Comparison of ENCODE assay signal across 8 mouse cellular contexts in genomic region chr10:127676691-127677548, GRCm38 (mm10). TPM values are rescaled to one million over a fixed set of nuclear protein-coding genes. Genes with fewer than 3 reads are reported as not detected.
DNase-seq lines count a peak whose midpoint lies in the region; ATAC-seq and TF ChIP-seq lines count a peak whose summit lies in the region.

No protein-coding gene starts in this region.

- H3K9me3 ChIP-seq in hindbrain, embryonic 10.5 days, result no peaks in the 10 kb centered on the region
- no peaks in the 10 kb centered on the region for H3K9me3 ChIP-seq in lung, postnatal 0 days (ENCODE audit: low read length)

- H3K27ac ChIP-seq in hindbrain, embryonic 10.5 days, result peak overlapping the region; percentile 86
- peak overlapping the region; percentile 69 for H3K27ac ChIP-seq in lung, postnatal 0 days (ENCODE audit: low read length)

- peaks cover 19% of the 10 kb centered on the region for H3K4me1 ChIP-seq in hindbrain, embryonic 10.5 days (replicated peaks)
- peaks cover 5% of the 10 kb centered on the region; the same call in 1 of the 2 replicates for H3K4me1 ChIP-seq in lung, postnatal 0 days (ENCODE audit: insufficient read depth, low read depth, low read length)

- peak; percentile 46; the same call in 1 of the 2 replicates for TF ChIP-seq EP300 in lung, postnatal 0 days (IDR thresholded peaks at IDR 0.05)

- ATAC-seq in lung, postnatal 0 days, result peak; percentile 96

- no peak for TF ChIP-seq CTCF in lung, postnatal 0 days (IDR thresholded peaks at IDR 0.05)

- WGBS in hindbrain, embryonic 10.5 days, result under 1% methylated on average over 71 of the region's 71 CpGs
- 1% methylated on average over 54 of the region's 71 CpGs for WGBS in lung, postnatal 0 days

- peak overlapping the region; percentile 95 for H3K4me2 ChIP-seq in lung, postnatal 0 days (replicated peaks; ENCODE audit: low read depth, low read length)

- DNase-seq in MEL-GATA-1-ER (ENCODE audit: extremely low read depth, low read depth), result peak; percentile 96
- DNase-seq in cerebellum, adult 8-10 months, result peak; percentile 86
- peak; percentile 98 for DNase-seq in forelimb bud, embryonic 11.5 days (ENCODE audit: low read depth, low spot score)
- DNase-seq in hindbrain, embryonic 10.5 days (ENCODE audit: low spot score), result peak; percentile 97
- DNase-seq in layer of hippocampus, adult 9-11 months, result peak; percentile 96
- DNase-seq in lung, postnatal 0 days (ENCODE audit: low spot score), result peak; percentile 99
- DNase-seq in ovary, postnatal 14 days (ENCODE audit: low spot score), result peak; percentile 84
- peak; percentile 94 for DNase-seq in thymus, postnatal 14 days

- H3K9ac ChIP-seq in lung, postnatal 0 days (replicated peaks; ENCODE audit: low read depth), result peak overlapping the region; percentile 41

- peak overlapping the region; percentile 68 for H3K4me3 ChIP-seq in hindbrain, embryonic 10.5 days
- peak overlapping the region; percentile 72 for H3K4me3 ChIP-seq in lung, postnatal 0 days (ENCODE audit: low read depth, low read length)

- H3K36me3 ChIP-seq in hindbrain, embryonic 10.5 days, result peaks cover 6% of the 10 kb centered on the region; the same call in 1 of the 2 replicates
- H3K36me3 ChIP-seq in lung, postnatal 0 days (ENCODE audit: insufficient read depth, low read length), result no peaks in the 10 kb centered on the region

- no peaks in the 10 kb centered on the region for H3K27me3 ChIP-seq in hindbrain, embryonic 10.5 days (ENCODE audit: insufficient read depth, poor library complexity, severe bottlenecking)
- no peaks in the 10 kb centered on the region for H3K27me3 ChIP-seq in lung, postnatal 0 days (replicated peaks; ENCODE audit: insufficient read depth, low read length)

RNA-seq across cellular contexts. Expression of gene Nab2, which starts 8.6 kb away (rescaled TPM):
- 6.6 and 6.8 TPM in 2 replicates for polyA plus RNA-seq in hindbrain, embryonic 10.5 days (2016; fragmentation: Nextera tagmentation; extraction: Ambion mirVana)
- 7.7 and 8.4 TPM in 2 replicates for polyA plus RNA-seq in lung, postnatal 0 days (2015; fragmentation: Nextera tagmentation; extraction: Ambion mirVana)

RNA-seq across cellular contexts. Expression of gene Nemp1, which starts 10.2 kb away (rescaled TPM):
- polyA plus RNA-seq in hindbrain, embryonic 10.5 days (2016; fragmentation: Nextera tagmentation; extraction: Ambion mirVana), result 7.7 and 10.2 TPM in 2 replicates
- 5.0 and 6.3 TPM in 2 replicates for polyA plus RNA-seq in lung, postnatal 0 days (2015; fragmentation: Nextera tagmentation; extraction: Ambion mirVana)

RNA-seq across cellular contexts. Expression of gene Myo1a, which starts 28.1 kb away (rescaled TPM):
- 0.37 and 0.51 TPM in 2 replicates for polyA plus RNA-seq in hindbrain, embryonic 10.5 days (2016; fragmentation: Nextera tagmentation; extraction: Ambion mirVana)
- 0.08 TPM in 2 replicates for polyA plus RNA-seq in lung, postnatal 0 days (2015; fragmentation: Nextera tagmentation; extraction: Ambion mirVana)

RNA-seq across cellular contexts. Expression of gene Stat6, which starts 34.1 kb away (rescaled TPM):
- 8.9 and 9.5 TPM in 2 replicates for polyA plus RNA-seq in hindbrain, embryonic 10.5 days (2016; fragmentation: Nextera tagmentation; extraction: Ambion mirVana)
- 39.1 and 41.9 TPM in 2 replicates for polyA plus RNA-seq in lung, postnatal 0 days (2015; fragmentation: Nextera tagmentation; extraction: Ambion mirVana)

RNA-seq across cellular contexts. Expression of gene Tac2, which starts 47.4 kb away (rescaled TPM):
- not detected in 2 replicates for polyA plus RNA-seq in hindbrain, embryonic 10.5 days (2016; fragmentation: Nextera tagmentation; extraction: Ambion mirVana)
- not detected in 2 replicates for polyA plus RNA-seq in lung, postnatal 0 days (2015; fragmentation: Nextera tagmentation; extraction: Ambion mirVana)

Comparison
In these comparisons a context has a peak if more than half of its experiments do, and no peak if none do; other contexts are left out.
1. Peak in every context shown above with its lines: DNase-seq, ATAC-seq, H3K4me3 ChIP-seq and H3K27ac ChIP-seq.